Mouse (Mus musculus) mouse trophoblast stem cell (cell line): ENCODE measurements at regions not wholly inside any gene's neighbourhood (a gene's known extent, or its start where the extent isn't known, plus 50 kb on each side); places are given as distances from the start of the nearest gene placed in this dataset.

ENCODE experiments used
- in situ Hi-C, 2 experiments: fragments of 300-500 bp; cut with MseI, MboI; formaldehyde crosslinking; loops; 2 replicates in 1 of 2; 3 replicates in 1 of 2; pipeline ENCODE4 v1.15.1; 2025

DNA sequence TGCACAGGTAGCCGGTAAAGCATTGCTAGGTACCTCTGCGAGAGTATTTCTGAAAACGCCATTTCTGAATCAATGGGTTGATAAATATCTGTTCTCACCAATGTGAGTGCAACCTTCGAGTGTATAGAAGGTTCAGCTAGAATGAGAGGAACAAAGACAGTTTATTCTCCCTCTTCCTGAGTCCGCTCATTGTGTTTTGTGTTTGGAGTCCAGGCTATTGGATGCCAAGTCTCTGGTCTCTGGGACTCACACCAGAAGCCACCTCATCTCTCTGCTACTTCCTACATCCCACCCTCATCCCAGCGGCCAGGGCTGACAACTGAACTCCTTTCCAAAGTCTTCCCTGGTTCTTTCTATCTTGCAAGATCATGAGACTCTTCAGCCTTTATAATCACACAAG, 62.7 kb downstream of the Lrrc30 start:
- in situ Hi-C loops: no loop called here

DNA sequence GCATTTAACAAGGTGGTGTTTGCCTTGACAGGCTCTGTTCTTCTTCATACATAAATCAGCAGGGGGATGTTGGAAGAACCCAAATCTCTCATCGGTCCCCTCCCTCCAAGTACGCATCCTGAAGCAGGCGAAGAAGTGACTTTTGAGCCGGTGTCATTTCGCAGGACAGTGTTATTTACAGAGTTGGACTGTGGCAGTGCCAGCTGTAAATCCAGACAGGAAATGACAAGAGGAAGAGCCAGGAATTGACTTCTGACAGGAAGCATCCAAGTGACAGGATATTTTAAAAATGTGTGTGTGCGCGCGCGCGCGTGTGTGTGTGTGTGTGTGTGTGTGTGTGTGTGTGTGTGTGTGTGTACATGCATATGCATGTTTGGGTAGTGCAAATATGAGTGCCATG, 66.3 kb downstream of the Lrrc30 start:
- in situ Hi-C loops: no loop called here

DNA sequence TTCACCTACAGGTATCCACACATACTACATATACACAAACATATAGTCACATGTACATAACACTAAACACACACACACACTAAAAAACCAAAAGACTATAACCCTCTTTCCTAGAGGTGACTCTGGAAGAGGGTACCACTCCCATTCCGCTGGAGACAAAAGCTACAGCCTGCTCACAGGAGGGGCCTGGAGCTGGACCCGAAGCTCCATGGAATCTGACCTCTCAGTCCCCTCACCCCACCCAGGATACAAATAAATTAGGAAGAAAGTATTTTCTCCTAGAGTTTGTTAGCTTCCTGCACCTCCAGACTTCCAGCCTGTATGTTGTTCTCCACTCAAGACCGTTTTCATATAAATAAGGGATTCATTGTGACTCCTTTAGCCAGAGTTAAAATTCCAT, 66.8 kb downstream of the Lrrc30 start:
- in situ Hi-C loops: no loop called here

DNA sequence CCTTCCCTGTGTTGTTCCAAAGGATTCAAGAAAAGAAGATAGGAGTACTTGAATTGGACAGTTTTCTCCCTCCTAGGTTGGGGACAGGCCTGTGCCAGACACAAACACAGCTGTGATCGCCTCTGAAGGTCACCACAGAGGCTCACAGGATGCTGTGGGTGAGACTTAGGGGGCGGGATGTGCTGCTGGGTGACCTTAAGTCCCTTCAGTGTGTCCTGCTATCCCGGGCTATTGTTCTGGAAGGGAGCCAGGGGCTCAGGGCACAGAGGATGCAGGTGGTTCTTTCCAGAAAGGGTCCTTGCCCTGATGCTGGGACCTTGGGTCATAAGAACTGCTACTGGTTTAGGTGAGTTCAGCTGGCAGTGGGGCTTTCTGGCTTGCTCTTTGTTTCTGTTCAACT, 67.7 kb downstream of the Lrrc30 start:
- in situ Hi-C loops: no loop called here

DNA sequence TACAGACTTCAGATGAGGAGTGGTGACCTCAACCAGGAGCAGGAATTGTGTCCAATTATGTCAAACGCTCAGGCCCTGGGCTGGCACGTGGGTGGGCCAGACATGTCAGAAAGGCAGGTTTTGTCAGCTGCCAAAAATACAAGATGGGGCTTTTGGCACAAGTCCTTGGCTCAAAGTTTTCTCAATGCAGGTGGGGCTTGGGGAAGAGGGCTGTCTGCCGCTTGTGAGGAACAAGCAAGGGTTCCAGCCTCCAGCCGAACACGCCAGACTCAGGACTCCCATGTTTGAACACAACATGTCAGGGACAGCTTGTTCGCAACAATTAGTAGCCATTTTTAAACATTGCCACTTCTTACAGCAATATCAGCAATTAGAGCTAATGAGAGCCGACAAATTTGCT, 69.5 kb downstream of the Lrrc30 start:
- in situ Hi-C loops: no loop called here

DNA sequence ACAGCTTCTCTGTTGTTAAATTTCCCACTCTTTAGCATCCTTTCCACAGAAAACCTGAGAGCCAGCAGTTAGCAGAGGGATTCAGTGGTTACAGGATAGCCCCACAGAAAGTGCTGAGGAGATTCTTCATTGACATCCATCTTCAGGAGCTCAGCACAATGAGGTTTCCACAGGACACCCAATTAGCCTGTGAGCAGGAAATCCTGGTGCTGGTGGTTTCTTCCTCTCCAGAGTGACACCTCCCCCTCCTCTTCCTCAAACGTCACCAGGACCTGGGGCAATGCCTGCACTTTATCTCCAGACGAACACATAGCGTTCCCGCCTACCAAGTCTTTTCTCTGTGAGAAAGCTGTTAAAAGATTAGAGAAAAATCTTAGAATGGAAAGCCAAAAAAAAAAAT, 70.7 kb downstream of the Lrrc30 start:
- in situ Hi-C loops: no loop called here

DNA sequence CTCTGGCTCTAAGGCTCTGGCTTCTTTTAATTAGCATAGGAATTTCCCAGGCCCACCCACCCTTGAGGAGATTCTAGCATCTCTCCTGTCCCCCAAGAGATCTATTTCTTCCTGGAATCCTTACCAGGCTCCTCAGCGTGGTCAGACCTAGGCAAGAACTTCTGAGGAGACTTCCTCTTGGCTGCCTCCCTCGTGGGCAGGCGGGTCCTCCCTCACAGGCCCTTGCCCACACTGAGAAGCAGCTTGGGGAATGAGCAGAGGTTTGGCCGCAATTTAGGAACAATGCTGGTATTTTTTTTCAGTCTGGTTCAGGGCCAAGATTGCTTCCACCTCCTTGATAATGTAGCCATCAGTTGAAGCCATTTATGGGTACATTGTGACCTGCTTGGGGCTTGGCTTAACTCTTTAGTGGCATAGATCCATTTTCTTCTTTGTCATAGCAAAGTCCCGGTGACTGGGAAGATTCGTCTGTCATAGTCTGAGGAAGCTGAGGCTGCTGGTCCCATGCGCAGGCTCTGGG, 75.1 kb downstream of the Lrrc30 start:
- in situ Hi-C loops: no loop called here

DNA sequence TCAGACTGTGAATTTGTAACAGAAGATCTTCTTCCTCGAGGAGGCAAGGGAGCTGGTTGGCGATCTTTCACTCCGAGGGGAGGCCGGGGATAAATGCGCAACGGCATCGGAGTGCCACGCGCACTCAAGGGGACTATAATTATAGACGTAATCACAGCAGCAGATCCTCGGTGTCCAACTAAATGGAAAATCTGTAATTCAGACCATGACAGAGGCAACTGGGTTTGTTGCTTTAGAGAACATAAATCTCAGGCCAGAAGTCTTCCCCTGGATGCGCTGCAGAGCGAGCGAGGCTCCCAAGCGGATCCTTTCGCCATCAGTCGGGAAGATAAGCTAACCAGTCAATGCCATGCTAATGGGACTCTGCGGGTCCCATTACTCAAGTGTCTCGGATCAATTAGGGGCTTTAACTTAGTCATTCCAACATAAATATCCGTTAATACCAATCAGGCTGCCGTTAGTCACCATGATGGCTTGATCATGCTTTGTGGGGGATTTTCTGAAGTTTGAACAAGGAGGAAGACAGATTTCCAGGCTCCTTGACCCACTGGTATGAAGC, 79.9 kb downstream of the Lrrc30 start:
- in situ Hi-C loops: no loop called here

DNA sequence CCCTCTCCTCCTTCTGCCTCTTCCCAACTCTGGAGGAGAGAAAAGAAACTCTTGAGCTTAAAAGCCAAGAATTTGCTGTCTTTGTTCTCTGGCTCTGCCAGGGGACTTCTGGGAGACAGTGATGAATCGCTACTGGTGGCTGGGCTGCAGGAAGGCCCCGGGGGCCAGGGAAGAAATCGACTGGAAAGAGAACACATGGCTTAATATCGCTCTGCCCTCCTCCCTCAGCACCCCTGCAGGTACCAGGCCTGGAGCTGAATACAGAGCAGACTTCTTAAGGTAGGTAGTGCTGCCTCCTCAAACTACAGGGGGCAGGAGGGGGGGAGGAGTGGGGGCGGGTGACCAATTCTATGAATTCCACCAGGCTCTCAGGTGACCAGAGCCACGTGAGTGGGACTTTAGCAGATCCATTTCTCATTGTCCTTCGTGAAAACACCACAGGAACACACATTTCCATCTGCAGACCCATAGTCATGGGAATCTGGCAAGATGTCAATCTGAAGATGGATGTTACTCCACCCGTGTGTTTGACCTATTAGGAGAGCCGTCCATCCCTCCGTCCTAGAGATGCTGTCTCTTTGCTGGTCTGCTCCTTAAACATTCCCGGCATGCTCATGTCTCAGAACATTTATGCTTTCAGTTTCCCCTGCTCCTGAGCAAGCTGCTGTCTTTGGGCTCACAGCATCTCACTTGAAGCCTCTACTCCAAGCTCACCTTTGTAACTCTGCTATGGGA, 83.4 kb downstream of the Lrrc30 start:
- in situ Hi-C loops: no loop called here

DNA sequence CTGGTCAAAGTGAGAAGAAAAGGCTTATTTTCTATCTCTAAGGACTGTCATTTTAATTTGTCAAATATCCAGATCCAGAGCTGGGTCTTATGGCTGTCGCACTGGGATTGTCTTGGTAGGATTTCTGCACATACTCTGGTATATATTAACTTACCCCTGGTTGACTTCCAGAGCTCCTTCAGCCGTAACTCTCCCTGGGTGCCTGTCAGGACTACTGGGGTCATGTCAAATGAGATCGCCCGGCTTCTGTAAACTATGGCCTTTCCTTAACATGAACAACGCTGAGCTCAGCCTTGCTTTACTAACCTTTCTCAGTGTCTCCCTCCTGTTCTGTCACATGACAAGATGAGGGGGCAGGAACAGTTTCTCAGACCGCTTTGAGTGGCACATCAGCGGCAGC, 88.1 kb downstream of the Lrrc30 start:
- in situ Hi-C loops: no loop called here

DNA sequence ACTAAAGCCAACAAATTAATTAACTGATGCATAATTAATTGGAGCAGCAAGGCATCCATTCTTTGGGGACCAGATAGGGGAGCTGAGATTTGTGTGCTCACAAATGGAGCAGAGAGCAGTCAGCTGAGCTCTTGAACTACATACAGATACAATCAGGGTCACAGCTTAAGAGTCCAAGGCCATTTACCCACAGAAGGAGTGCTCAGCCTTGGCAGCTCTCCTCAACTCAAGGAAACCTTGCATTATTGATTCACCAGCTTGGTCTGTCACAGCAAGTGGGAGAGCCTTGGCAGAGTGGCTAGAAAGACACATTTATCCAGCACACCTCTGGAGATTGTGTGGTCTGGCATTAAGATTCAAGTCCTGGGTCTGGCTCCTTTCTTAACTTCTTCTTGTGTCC, 100.2 kb downstream of the Lrrc30 start:
- in situ Hi-C loops: no loop called here

DNA sequence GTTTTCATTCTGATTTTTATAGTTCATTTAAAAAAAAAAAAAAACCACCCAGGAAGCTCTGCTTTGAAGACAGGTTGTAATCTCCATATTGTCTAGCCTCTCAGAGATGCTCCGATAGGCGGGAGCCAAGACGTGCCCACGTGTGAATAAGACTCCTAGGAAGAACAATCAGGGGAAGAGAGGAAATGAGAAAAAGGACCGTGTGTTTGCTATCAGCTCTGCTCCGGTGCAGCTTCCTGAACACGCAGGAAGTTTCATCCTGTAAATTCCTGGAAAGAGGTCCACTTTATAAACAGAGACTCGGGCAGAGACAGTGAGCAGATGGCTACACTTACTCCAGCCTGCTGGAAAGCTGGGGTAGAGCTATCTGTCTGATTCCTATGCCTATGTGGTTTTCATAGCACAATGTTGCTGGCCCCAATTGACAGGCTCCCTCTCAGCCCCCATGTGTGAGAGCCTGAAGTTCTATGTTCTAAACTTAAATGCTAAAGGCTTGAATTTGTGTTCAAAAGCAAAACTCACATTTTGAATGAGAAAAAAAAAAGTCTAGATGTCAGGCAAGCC, 111.6 kb downstream of the Lrrc30 start:
- in situ Hi-C loops: no loop called here

DNA sequence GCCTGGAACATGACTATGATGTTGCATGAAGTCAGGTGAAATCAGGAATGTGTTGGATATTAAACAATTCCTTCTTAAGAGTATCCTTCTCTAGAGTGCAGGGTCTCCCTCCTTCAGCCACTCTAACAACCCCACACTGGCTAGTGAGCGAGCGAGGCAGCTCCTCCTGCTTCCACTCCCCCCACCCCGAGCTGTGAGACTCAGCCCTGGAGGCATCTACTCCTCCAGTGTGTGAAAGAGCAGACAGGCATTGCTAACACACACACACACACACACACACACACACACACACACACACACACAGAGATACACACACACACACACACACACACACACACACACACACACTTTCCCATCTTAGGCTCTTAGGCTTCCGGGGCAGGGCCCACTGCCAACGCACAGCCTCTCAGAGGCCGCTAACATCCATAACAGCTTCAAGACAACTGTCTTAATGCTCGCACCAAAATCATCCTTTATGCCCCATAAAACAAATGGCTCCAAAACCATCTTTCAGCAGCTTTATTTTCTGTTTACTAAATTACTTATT, 116.8 kb downstream of the Lrrc30 start:
- in situ Hi-C loops: no loop called here

DNA sequence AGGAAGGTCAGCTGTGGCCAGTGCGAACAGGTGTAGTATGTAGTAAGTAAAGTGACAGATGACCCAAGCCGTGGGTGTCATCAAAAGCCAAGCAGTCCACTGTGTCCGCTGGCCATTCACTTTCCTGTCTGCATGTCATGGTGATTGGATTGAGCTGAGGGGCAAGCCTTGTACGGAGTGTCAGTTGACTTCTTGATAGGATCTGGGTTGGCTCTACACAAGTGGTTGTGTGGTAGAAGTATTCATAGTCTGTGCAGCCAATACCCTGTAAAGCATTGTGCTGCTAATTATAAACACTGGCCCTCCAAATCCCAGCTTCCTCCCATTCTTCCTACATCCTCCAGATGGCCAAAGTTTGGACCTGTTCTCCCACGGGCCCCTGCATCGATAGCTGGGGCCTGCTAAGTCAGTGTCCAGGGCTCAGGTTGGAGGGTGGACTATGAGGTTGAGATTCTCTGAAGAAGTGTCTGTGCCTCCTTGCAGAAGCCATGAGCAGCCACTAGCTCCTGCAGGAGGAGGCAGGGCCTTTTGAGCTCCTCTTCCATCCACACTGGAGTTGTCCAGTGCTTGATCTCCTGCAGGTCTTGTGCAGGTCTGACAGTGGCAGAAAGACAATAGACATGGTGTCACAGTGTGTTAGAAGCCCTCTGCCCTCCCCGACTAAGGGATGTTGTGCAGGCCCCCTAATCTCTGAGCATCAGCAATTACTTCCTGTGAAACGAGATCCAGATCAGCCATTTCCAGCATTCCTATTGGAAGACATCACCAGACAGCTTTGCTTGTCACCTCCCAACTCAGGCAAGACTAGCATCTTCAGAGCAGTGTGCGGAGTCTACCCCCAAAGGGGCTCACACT, 117.9 kb downstream of the Lrrc30 start:
- in situ Hi-C loops: no loop called here

DNA sequence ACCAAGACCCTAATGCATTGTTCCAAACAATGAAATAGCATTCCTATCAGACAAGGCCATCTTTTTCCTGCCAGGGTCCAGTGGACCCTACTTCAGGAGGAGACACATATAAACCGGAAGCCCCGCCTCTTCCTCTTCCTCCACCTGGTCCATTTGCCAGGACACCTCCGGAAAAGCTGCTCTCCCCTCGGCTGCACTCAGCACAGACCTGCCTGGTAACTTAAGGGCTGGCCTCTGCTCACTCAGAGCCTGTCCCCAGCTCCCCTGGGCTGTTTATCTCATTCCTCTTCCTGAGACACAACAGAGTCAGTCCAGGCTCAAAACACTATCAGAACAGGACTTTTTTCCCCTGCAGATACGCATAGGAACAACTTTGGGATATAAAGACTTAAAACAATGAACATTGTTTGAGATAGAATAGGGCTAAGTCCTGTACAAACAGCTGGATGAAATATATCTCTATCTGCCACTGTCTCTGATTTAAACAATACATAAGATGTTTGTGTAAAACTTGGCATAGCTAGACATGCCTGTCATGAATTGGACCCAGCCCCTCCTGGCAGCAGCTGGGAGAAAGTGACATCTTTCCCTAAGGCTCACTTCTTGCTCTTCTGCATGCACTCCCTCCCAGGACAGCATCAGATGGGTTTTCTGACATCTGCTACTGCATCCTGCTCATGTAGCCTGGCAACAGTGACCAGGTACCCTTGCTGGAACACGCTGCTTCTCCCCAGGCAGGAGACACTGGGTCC, 119.6 kb downstream of the Lrrc30 start:
- in situ Hi-C loops: no loop called here

DNA sequence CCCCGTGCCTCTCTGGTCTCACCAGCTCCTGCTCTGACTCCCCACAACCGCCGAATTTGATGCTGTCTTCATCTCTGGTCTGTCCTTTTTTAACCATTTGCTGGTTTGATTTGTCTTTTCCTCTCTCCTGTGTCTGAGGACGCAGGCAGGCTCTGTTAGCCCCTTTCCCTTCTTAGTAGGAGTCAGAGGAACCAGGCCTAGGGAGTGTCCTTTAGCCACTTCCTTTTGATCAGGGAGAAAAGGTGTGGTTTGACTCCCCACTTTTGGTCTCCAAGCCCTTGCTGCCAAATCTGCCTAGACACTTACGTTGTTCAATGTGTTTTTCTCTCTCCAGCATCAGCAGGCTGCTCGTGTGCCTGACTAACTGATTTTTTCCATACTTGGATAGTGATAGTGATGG, 120.5 kb downstream of the Lrrc30 start:
- in situ Hi-C loops: no loop called here

DNA sequence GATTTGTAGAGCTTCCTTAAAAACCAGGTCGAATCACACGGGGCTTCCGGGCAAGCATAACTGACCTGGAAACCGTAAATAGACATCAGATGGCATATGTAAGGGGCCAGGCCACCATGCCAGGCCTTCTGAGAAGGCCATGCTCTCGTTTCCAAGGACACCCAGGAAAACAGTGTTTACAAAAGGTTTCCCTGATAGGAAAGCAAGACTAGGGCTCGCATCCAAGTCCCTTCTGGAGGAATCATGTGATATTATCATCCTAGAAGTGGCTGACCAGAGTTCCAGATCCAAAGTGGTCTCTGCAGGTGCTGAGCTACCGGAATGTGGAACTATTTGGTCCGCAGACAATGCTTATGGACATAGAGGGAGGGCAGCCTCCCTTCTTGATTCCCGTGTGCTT, 122.6 kb downstream of the Lrrc30 start:
- in situ Hi-C loops: no loop called here

DNA sequence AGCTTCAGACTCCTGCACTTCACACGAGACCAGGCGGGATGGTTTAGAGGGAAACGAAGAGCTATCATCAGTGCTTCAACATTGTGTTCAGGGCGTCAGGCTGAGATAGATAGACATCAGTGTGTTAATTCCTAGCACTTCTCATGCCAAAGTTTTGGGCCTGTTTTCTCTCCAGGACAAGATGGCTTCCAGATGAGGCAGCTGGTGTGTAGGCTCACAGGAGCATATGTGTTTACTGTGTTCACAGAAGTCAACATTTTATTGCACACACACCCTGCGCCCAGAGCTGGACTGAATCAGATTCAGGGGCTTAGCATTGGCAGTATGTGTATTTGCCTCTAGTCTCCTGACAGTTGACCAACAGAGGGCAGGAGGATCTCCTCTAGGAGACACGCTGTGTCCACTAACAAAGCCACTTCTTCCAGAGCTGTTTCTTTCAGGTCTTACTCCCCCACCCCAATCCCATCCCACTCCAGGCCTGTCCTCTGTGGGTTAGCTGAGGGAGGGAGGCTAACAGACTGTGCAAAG, 123.4 kb downstream of the Lrrc30 start:
- in situ Hi-C loops: no loop called here

DNA sequence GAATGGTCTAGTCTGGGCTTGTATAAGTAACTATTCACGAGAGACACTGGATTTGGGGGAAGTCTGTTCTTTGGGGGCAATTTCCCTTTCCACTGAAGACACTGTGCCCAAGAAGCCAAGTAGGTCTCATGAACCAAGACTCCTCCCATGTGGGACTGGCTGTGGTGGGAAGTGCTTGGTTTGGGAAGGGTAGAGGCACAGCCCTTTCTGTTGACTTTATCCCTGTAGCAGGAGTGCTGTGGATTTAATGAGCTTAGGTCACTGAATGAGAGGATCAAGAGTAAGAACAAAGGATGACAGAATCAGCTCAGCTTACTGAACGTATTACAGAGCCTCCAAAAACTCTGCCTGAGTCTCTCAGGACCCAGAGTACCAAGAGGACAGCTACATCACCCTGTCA, 124.2 kb downstream of the Lrrc30 start:
- in situ Hi-C loops: no loop called here

DNA sequence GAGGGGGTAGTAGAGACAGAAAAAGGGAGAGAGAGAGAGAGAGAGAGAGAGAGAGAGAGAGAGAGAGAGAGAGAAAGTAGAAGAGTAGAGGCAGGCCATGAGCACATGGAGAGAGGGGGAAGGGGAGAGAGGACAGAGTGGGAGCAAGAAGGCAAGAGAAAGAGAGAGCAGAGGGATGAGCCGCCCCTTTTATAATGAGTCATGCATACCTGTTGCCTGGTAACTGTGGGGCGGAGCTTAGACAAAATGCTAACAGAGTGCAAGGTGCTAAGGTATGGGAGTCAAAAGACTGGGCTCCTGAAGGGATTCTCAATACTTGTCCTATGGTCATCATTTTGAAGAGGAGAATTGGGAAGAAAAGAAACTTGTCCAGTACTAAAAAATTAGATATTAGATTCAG, 126.1 kb downstream of the Lrrc30 start:
- in situ Hi-C loops: no loop called here

DNA sequence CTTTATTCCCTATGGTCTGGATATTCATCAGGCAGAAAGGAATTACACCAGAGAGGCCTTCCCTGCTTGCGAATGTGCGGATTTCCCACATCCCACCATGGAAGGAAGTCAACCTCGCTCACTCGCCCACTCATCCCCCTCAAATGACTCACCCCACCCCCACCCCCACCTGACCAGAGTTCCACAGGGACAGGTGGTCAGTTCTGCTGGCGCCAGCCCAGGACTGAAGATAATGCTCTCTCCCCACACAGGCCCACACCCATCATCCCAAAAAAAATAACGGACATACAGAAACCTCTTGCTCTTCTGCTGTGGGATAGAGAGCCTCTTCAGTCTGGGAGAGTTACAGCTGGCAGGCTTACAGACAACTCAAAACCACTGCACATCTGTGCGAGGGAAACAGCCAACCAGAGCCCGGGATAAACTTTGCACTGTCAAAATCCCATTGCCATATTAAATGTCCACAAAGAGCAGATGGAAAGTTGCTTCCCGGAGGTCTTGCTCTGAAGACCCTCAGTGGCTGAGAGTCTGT, 128.0 kb downstream of the Lrrc30 start:
- in situ Hi-C loops: no loop called here
